Mouse (Mus musculus) heart, adult 18-20 months (tissue): ENCODE results near the gene Gc. TPM values are rescaled to one million over a fixed set of nuclear protein-coding genes. Genes with fewer than 3 reads are reported as not detected.

Experiments used
- DNase-seq, 2 experiments: peaks; one replicate each; pipeline ENCODE4 v3.0.0; 2021 to 2022; ENCODE audit warnings: mixed read lengths in 1 of 2
- long read RNA-seq, 2 experiments: library from polyadenylated mRNA; stranded (forward); transcript quantifications; one replicate each; pipeline ENCODE4 v2.0.0; 2021
- total RNA-seq, 2 experiments: library from RNA; stranded (reverse); gene quantifications; 2 replicates each; pipeline ENCODE4 v1.2.3; 2021

Gene Gc
- total RNA-seq: not detected
- long read RNA-seq, experiment 1: 0 reads
- long read RNA-seq, experiment 2: 0 reads

DNA sequence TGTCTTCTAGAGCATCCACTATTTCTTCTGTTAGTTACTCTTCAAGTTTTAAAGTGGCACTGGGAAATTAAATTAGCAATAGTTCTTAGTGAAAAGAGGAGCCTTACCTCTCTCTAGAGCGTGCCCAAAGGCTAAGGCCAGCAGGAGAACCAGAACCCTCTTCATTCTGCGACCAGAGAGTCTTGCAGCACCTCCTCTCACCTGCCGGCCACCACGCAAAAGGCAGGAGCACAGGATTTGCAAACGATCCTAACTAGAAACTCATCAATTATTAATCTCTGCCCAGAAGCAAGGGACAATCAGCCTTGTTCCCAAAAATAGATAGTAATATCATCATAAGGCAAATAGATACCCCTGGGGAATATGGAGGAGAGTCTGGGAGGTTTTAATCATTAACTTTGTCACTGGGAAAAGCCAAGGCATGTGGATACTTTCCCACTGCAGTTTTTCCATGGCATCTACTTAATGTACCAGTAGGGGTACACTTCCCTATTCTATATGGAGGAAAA is at the start of gene Gc:
Gene Gc, minus strand, starts transcription at position 345 of the 509 bp plus-strand sequence.
- DNase-seq: no peak

DNA sequence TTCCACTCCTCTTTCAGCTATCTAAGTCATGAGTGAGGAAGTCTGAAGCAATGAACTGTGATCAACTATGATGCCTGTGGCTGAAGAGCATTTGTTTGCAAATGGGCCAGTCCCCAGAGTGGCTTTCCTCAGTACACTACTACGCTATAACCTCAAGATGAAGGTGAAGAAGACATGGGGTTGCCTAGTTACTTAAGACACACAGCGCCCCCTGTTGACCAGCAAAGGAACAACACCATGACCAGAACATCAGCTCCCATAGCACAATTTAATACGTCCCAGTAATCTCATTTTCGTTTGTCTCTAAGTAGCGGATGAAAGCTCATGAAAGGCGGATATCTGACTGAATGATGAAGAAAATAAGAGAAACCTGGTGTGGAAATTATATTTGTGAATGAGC is 42.5 kb upstream of the Gc start:
- peak; percentile 3 to 4 for DNase-seq

GRCm38 (mm10) chr5:89492560-89492959 is 34.9 kb upstream of the Gc start:
- DNase-seq: no peak

DNA sequence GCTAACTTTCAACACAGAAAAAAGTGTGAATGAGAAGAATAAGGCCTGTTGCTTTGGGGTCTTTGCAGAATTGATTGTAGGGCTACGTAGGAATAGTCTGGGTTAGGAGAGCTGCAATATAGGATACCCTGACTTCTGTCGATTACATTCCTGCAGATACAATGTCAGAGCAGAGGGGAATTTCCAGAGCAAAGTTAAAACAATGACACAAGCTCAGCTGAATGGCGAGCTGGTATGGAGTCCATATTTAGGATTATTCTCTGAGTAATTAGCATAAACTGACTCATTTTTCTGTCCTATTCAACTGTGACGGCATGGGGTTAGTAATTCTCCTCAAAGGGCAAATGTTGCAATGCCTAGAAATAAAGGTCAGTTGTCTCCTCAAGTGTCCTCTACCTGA is 12.8 kb upstream of the Gc start:
- no peak for DNase-seq

DNA sequence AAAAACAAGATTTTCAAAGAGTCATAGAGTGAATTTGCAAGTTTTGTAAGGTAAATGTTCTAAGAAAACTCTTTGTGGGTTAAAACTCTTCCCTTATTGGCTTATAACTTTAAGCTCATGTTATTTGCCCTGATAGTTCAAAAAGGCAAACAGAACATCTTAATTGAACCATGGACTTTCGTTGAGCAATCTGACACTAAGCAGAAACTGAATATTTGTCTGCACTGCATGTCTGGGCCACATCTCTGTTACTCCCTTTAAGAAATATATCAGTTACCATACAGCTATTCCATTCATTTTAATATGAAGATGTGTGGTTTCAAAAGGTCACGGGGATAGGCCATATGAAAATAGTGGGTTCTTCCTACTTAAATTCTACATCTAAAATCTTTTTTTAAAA is 10.2 kb upstream of the Gc start:
- no peak for DNase-seq

GRCm38 (mm10) chr5:89467045-89467444 is 9.3 kb upstream of the Gc start:
- DNase-seq: no peak

GRCm38 (mm10) chr5:89466275-89466674 is 8.6 kb upstream of the Gc start:
- DNase-seq: no peak

DNA sequence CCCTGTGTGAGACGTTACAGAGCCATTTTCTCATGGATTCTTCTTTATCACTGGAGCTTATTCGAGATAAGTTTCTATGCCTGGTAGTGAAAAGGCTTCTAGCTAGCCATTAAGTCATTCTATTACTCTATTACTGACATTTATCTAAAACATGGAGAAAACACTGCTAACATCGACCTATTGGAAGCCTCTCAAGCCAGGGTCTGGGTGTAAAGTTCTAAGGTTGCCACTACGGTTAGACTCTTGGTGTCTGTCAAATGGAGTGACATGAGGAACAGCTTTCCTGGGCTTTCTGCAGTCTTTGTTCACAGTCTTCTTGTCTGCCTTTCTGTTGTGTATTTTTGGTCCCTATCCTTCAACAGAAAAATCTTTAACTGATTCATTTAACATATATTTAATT is 4.1 kb upstream of the Gc start:
- DNase-seq: no peak

GRCm38 (mm10) chr5:89459591-89459990 is 1.9 kb upstream of the Gc start:
- peak; percentile 6 to 34 for DNase-seq

- no peak for DNase-seq
Measured at GRCm38 (mm10) chr5:89458987-89459386, 1.3 kb upstream of the Gc start.

- DNase-seq: peak; percentile 11 to 25
Measured at GRCm38 (mm10) chr5:89455526-89455925, 2.2 kb downstream of the Gc start.

GRCm38 (mm10) chr5:89450798-89451197 is 6.9 kb downstream of the Gc start:
- DNase-seq: no peak

DNA sequence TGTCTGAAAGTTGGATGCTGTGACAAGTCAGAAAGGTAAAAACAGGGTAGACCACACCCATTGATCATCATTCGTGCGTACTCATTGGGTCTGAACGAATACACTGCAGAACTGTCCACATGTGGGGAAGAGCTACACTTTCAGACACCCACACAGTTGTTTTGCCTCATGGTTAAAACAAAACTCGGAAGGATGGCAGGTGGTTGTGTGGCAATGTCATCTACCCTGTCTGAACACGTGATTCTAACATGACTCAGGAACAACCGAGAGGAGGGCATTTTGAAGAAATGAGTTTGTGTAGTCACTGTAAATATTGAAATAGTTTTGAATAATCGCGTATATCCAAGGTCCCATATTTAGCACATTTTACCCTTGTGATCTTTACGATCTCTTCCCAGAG is 8.4 kb downstream of the Gc start:
- DNase-seq: no peak

GRCm38 (mm10) chr5:89447978-89448377 is 9.7 kb downstream of the Gc start:
- DNase-seq: no peak

DNA sequence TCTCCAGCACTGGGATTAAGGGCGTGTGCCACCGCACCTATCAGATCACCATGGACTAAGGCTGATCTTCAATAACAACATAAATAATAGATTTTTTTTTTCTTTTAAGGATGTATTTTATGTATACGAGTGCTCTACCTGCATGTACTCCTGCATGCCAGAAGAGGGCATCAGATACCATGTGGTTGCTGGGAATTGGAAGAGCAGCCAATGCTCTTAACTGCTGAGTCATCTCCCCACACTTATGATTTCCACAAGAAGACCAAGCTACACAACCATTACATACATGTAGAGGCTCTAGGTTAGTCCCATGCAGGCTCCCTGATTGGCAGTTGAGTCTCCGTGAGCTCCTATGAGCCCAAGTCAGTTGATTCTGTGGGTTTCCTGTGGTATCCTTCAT is 13.3 kb downstream of the Gc start:
- DNase-seq: no peak

GRCm38 (mm10) chr5:89411536-89411935 is 46.2 kb downstream of the Gc start:
- DNase-seq: no peak

- DNase-seq: no peak
Measured at GRCm38 (mm10) chr5:89407376-89408082, 50.2 kb downstream of the Gc start.

DNA sequence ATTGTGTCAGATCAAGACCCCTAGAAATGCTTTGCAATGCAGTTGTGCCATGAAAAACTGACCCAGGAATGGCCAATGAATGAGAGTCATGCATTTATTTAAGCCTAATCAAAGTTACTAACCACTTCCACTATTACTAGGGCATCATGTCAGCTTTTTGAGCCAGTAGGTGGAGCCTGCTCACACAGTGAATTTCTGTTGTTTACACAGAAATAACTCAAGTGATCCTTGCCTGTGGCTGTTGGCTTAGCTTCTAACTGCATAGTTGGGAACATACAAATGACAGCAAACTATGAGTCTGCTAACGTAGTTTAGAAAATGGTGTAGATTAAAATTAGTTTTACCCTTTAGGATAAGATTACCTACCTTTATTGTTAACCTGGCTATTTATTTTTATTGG is 52.6 kb downstream of the Gc start:
- no peak for DNase-seq

GRCm38 (mm10) chr5:89390405-89390804 is 67.3 kb downstream of the Gc start:
- DNase-seq: no peak

DNA sequence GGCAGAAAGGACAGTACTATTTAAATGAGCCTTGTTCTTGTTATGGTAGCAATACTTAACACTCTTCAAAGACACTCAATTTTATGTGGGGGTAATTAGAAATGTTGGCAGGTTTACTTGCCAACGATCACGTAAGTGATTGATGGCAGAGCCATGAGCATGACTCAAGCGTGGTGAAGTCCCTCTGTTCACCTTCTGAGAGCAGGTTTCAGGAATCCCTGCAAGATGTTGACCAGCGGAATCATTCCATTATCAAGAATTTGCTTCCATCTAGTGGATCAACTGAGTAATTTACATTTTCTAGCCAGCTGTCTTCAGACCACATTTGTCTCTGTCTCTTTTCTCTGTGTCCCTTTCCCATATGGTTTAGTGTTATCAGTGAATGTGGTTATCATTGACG is 73.5 kb downstream of the Gc start:
- peak in 1 of 2 experiments; percentile 40 for DNase-seq

DNA sequence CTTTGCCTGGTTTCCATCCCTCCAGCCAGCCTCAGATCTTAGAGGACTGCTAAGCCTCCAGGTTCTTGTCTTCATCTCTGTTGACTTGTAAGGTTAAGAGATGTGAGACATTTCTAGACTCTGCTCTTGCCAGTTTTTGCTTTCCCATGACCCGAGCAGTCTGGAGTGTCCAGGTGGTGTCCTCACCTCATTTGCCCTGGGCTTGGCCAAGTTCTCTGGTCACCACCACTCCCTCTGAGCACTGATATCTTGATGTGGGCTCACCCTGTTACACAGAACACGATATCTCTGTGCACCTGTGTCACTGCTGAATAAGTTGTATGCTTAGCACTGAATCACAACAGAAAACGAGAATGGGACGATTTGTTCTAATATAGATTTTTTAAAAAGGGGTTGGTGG is 76.4 kb downstream of the Gc start:
- DNase-seq: no peak

DNA sequence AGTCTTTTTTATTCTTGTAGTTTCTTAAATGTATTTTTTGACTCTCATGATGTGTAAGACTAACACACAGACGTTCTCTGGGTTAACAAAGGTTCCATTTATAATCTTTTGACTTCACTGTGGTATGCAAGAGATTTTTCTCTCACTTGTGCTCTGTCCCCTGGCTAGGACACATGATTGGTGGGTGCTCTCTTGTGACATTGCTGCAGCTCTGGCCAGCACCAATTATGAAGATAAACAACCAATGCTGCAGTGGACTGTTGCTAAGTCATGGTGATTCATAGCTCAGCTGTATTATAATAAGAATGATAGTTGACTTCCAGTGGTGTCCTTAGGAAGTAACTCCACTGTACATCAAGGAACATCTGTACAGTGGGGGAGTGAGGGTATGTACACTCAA is 87.6 kb downstream of the Gc start:
- peak in 1 of 2 experiments; percentile 4 for DNase-seq

DNA sequence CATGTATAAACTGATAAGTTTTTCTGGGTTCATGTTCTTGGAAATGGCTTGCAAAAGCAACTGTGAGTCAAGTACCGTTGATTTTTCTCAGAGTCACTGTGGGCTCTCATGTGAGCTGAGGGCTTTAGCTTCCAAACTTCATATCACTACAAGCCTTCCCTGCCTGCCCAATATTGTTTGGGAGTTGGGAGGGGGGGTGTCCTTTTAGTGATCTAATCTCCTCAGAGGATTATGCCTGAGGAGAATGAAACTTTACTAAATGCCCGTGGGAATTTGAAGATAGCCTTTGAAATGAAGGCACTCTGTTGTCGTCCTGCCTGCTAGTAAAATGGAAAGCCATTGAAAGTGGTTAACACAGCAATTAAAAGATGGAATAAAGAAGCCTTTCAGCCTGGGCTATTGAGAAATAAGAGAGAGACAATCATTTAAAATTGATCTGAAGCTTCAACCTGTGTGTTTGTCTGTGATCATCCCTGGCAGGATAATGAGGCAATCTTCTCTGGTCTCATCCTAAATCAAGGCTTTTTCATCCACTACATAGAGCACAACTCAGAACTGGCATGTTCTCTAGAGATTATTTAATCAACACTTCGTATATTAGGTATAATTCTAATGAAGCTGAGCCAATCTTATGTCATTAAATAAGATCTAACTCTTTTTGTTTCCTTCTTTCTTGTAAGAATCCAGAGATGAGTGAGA is 89.5 kb downstream of the Gc start:
- no peak for DNase-seq
